Comparison of ENCODE assay signal across 13 mouse cellular contexts in genomic region chr12:73012136-73012785, GRCm38 (mm10). TPM values are rescaled to one million over a fixed set of nuclear protein-coding genes. Genes with fewer than 3 reads are reported as not detected.
DNase-seq lines count a peak whose midpoint lies in the region; TF ChIP-seq lines count a peak whose summit lies in the region.
"Had no signal": no experiment of that assay in that cellular context is flagged by ENCODE, and none has a peak within 500 bp of the region (broad histone marks: within the 10 kb centered on the region; RNA-seq: fewer than 3 reads in every experiment).

No protein-coding gene starts in this region.

- TF ChIP-seq CTCF in heart, adult 2 months (IDR thresholded peaks at IDR 0.05) = no peak

- no peak for TF ChIP-seq POLR2A in heart, adult 2 months (IDR thresholded peaks at IDR 0.05; ENCODE audit: insufficient read depth, low read depth, low read length)

- no peak overlapping the region for H3K9ac ChIP-seq in heart, adult 2 months (ENCODE audit: low read depth, low read length)

- H3K79me2 ChIP-seq in heart, adult 2 months (replicated peaks; ENCODE audit: control insufficient read depth, insufficient read depth, low read length) = no peaks in the 10 kb centered on the region

- peaks cover 6% of the 10 kb centered on the region; the same call in 1 of the 2 replicates for H3K4me1 ChIP-seq in heart, adult 2 months (ENCODE audit: control insufficient read depth, insufficient read depth, low read length)

- H3K27ac ChIP-seq in heart, adult 2 months = peak overlapping the region; percentile 60
- H3K27ac ChIP-seq: left cerebral cortex, adult 2 months; midbrain, embryonic 10.5 days had no signal

- no peaks in the 10 kb centered on the region for H3K27me3 ChIP-seq in heart, adult 2 months (ENCODE audit: control insufficient read depth, insufficient read depth, low read length)

- H3K36me3 ChIP-seq in heart, adult 2 months (ENCODE audit: control insufficient read depth, insufficient read depth, low read length) = no peaks in the 10 kb centered on the region
- H3K36me3 ChIP-seq: midbrain, embryonic 10.5 days had no signal

- no peak overlapping the region for H3K4me3 ChIP-seq in heart, adult 2 months
- H3K4me3 ChIP-seq: left cerebral cortex, adult 2 months; midbrain, embryonic 10.5 days had no signal

- DNase-seq in kidney, postnatal 4 days = peak; percentile 35 to 36
- DNase-seq in kidney, postnatal 14 days = no peak
- DNase-seq in gastrocnemius, adult 18-20 months (ENCODE audit: low spot score) = peak; percentile 48
- peak; percentile 56 for DNase-seq in heart, adult 2 months
- peak; percentile 29 for DNase-seq in heart, postnatal 4 days
- DNase-seq in thymus, postnatal 0 days (ENCODE audit: low spot score) = no peak
- no peak for DNase-seq in T-cell, adult 2 months (ENCODE audit: low spot score)
- DNase-seq: right cerebral cortex, adult 18-20 months had no signal

- TF ChIP-seq EP300 in heart, adult 2 months (IDR thresholded peaks at IDR 0.05; ENCODE audit: insufficient read depth, low read depth, low read length) = no peak

- intact Hi-C loops in heart, adult 2 months (cut with DNase I) = no loop called here

- 22% methylated on average over 10 of the region's 10 CpGs for WGBS in heart, adult 2 months

RNA-seq across cellular contexts. Expression of gene Six1, which starts 41.4 kb away (rescaled TPM):
- total RNA-seq in gastrocnemius, adult 18-20 months (2021) = 10 to 100 TPM; 68.5 to 72.6 TPM
- total RNA-seq in heart, adult 2 months (2021) = 1 to 10 TPM; 1.2 to 1.4 TPM
- polyA plus RNA-seq in heart, adult 2 months (2012; rRNA removed) = 0.90 and 0.94 TPM in 2 replicates
- under 1 TPM; 0.19 to 0.54 TPM for total RNA-seq in heart, postnatal 4 days (2021)
- 11.2 and 13.3 TPM in 2 replicates for polyA plus RNA-seq in thymus, postnatal 0 days (2015; fragmentation: Nextera tagmentation; extraction: Ambion mirVana)
- polyA plus RNA-seq: inflammation-experienced regulatory T-cells, adult 6 months; liver, adult 2 months; stomach, embryonic 14.5 days had no signal

Comparison
In these comparisons a context has a peak if more than half of its experiments do, and no peak if none do; other contexts are left out.
1. DNase-seq: peak in kidney, postnatal 4 days (2 of 2), gastrocnemius, adult 18-20 months (single experiment), heart, adult 2 months (2 of 2) and heart, postnatal 4 days (single experiment); none in kidney, postnatal 14 days (single experiment), thymus, postnatal 0 days (single experiment) and T-cell, adult 2 months (single experiment).
2. RNA of gene Six1, which starts 41.4 kb away (total RNA-seq): 68.5 to 72.6 TPM in gastrocnemius, adult 18-20 months; 1.2 to 1.4 TPM in heart, adult 2 months and 0.19 to 0.54 TPM in heart, postnatal 4 days; every median in the first group is over 10 times any median in the second.